ENCODE assay signal across 8 mouse cellular contexts in genomic region chr1:134096264-134096934, GRCm38 (mm10). TPM values are rescaled to one million over a fixed set of nuclear protein-coding genes. Genes with fewer than 3 reads are reported as not detected.
DNase-seq lines count a peak whose midpoint lies in the region; ATAC-seq and TF ChIP-seq lines count a peak whose summit lies in the region.
"Had no signal": no experiment of that assay in that cellular context is flagged by ENCODE, and none has a peak within 500 bp of the region (broad histone marks: within the 10 kb centered on the region; RNA-seq: fewer than 3 reads in every experiment).

No protein-coding gene starts in this region.

- no peak overlapping the region for H3K4me3 ChIP-seq in liver, embryonic 11.5 days (ENCODE audit: low read depth, low read length)
- no peak overlapping the region for H3K4me3 ChIP-seq in embryonic facial prominence, embryonic 14.5 days (ENCODE audit: low read depth, low read length)
- no peak overlapping the region for H3K4me3 ChIP-seq in liver, postnatal 0 days (ENCODE audit: low read depth, low read length)
- no peak overlapping the region for H3K4me3 ChIP-seq in neural tube, embryonic 15.5 days (replicated peaks)

- H3K9me3 ChIP-seq in liver, embryonic 11.5 days (ENCODE audit: control insufficient read depth, low read length), result no peaks in the 10 kb centered on the region
- no peaks in the 10 kb centered on the region for H3K9me3 ChIP-seq in embryonic facial prominence, embryonic 14.5 days (ENCODE audit: control insufficient read depth, low read length)
- H3K9me3 ChIP-seq in liver, postnatal 0 days (ENCODE audit: low read length), result no peaks in the 10 kb centered on the region
- no peaks in the 10 kb centered on the region for H3K9me3 ChIP-seq in neural tube, embryonic 15.5 days (replicated peaks)

- H3K27ac ChIP-seq in liver, embryonic 11.5 days (ENCODE audit: low read depth, low read length), result no peak overlapping the region
- peak overlapping the region; percentile 82 for H3K27ac ChIP-seq in embryonic facial prominence, embryonic 14.5 days (replicated peaks; ENCODE audit: low read depth, low read length)
- peak overlapping the region; percentile 99 for H3K27ac ChIP-seq in liver, postnatal 0 days (ENCODE audit: low read depth)
- peak overlapping the region; percentile 78 for H3K27ac ChIP-seq in neural tube, embryonic 15.5 days (replicated peaks)

- DNase-seq in liver, result peak; percentile 64
- DNase-seq in liver, embryonic 11.5 days (ENCODE audit: low spot score), result no peak
- DNase-seq in embryonic facial prominence, embryonic 14.5 days (ENCODE audit: low spot score), result peak; percentile 92
- peak; percentile 56 to 75 for DNase-seq in heart, postnatal 10 days
- no peak for DNase-seq in liver, postnatal 0 days

- TF ChIP-seq EP300 in liver, postnatal 0 days (IDR thresholded peaks at IDR 0.05; ENCODE audit: low read depth), result no peak

- TF ChIP-seq CTCF in liver, postnatal 0 days (IDR thresholded peaks at IDR 0.05; ENCODE audit: low read depth), result no peak

- H3K4me2 ChIP-seq in liver, embryonic 11.5 days, result no peak overlapping the region
- 0 out of 2 replicates have a peak overlapping the region, but pooled peaks have one; percentile 0 for H3K4me2 ChIP-seq in embryonic facial prominence, embryonic 14.5 days (ENCODE audit: low read depth, low read length)
- peak overlapping the region; percentile 58 for H3K4me2 ChIP-seq in liver, postnatal 0 days (ENCODE audit: low read depth, low read length)
- peak overlapping the region; percentile 5; the same call in 1 of the 2 replicates for H3K4me2 ChIP-seq in neural tube, embryonic 15.5 days

- 71% methylated on average over 14 of the region's 14 CpGs for WGBS in liver, embryonic 11.5 days
- 47% methylated on average over 14 of the region's 14 CpGs for WGBS in embryonic facial prominence, embryonic 14.5 days
- WGBS in liver, postnatal 0 days (ENCODE audit: insufficient replicate concordance), result 58% methylated on average over 14 of the region's 14 CpGs
- WGBS in neural tube, embryonic 15.5 days, result 13% methylated on average over 14 of the region's 14 CpGs

- peaks cover 51% of the 10 kb centered on the region for H3K4me1 ChIP-seq in liver, embryonic 11.5 days (replicated peaks; ENCODE audit: control insufficient read depth, insufficient read depth, low read length)
- peaks cover 59% of the 10 kb centered on the region for H3K4me1 ChIP-seq in embryonic facial prominence, embryonic 14.5 days (ENCODE audit: control insufficient read depth, insufficient read depth, low read length)
- peaks cover 79% of the 10 kb centered on the region for H3K4me1 ChIP-seq in liver, postnatal 0 days (ENCODE audit: insufficient read depth)
- peaks cover 56% of the 10 kb centered on the region for H3K4me1 ChIP-seq in neural tube, embryonic 15.5 days

- ATAC-seq in liver, embryonic 11.5 days (replicated peaks; ENCODE audit: low FRiP score), result no peak
- ATAC-seq in embryonic facial prominence, embryonic 14.5 days (ENCODE audit: low read depth), result peak; percentile 41
- ATAC-seq in liver, postnatal 0 days, result no peak
- peak; percentile 48; the same call in 1 of the 2 replicates for ATAC-seq in neural tube, embryonic 15.5 days (ENCODE audit: low FRiP score)
- no peak for ATAC-seq in inflammation-experienced regulatory T-cells, adult 6 months

- H3K9ac ChIP-seq in liver, embryonic 11.5 days (ENCODE audit: low read depth, low read length), result no peak overlapping the region
- H3K9ac ChIP-seq in embryonic facial prominence, embryonic 14.5 days (ENCODE audit: low read depth, low read length), result 0 out of 2 replicates have a peak overlapping the region, but pooled peaks have one; percentile 22
- H3K9ac ChIP-seq in liver, postnatal 0 days (replicated peaks), result peak overlapping the region; percentile 27; the same call in 1 of the 2 replicates
- H3K9ac ChIP-seq in neural tube, embryonic 15.5 days (replicated peaks), result no peak overlapping the region

- H3K27me3 ChIP-seq in liver, embryonic 11.5 days (replicated peaks; ENCODE audit: control insufficient read depth, insufficient read depth, low read length), result peaks cover 2% of the 10 kb centered on the region; the same call in 1 of the 2 replicates
- H3K27me3 ChIP-seq in embryonic facial prominence, embryonic 14.5 days (replicated peaks; ENCODE audit: control insufficient read depth, insufficient read depth, low read length), result no peaks in the 10 kb centered on the region
- no peaks in the 10 kb centered on the region for H3K27me3 ChIP-seq in liver, postnatal 0 days (ENCODE audit: insufficient read depth, low read length)
- no peaks in the 10 kb centered on the region for H3K27me3 ChIP-seq in neural tube, embryonic 15.5 days (replicated peaks)

- no peaks in the 10 kb centered on the region for H3K36me3 ChIP-seq in liver, embryonic 11.5 days (ENCODE audit: control insufficient read depth, insufficient read depth, low read length)
- no peaks in the 10 kb centered on the region for H3K36me3 ChIP-seq in embryonic facial prominence, embryonic 14.5 days (ENCODE audit: control insufficient read depth, insufficient read depth, low read length)
- H3K36me3 ChIP-seq in liver, postnatal 0 days (replicated peaks; ENCODE audit: insufficient read depth, low read length), result no peaks in the 10 kb centered on the region
- H3K36me3 ChIP-seq in neural tube, embryonic 15.5 days, result no peaks in the 10 kb centered on the region

- intact Hi-C loops in heart, postnatal 10 days (cut with DNase I), result no loop called here

RNA-seq across cellular contexts. Expression of gene Chit1, which starts 14.6 kb away (rescaled TPM):
- not detected in 2 replicates for polyA plus RNA-seq in liver, embryonic 11.5 days (2014; fragmentation: Nextera tagmentation; extraction: Ambion mirVana)
- 0.18 and 0.43 TPM in 2 replicates for polyA plus RNA-seq in embryonic facial prominence, embryonic 14.5 days (2014; fragmentation: Nextera tagmentation; extraction: Ambion mirVana)
- total RNA-seq in heart, postnatal 10 days (2021), result not detected
- polyA plus RNA-seq in liver, postnatal 0 days (2015; fragmentation: Nextera tagmentation; extraction: Ambion mirVana), result 0.26 TPM in 2 replicates
- polyA plus RNA-seq in neural tube, embryonic 15.5 days (2015; fragmentation: Nextera tagmentation; extraction: Ambion mirVana), result 0.87 and 0.89 TPM in 2 replicates
- polyA plus RNA-seq in inflammation-experienced regulatory T-cells, adult 6 months (2017; shearing (Covaris generic)), result not detected
- total RNA-seq: liver, adult 2 months had no signal
- polyA plus RNA-seq: liver, adult 2 months had no signal

RNA-seq across cellular contexts. Expression of gene Btg2, which starts 17.5 kb away (rescaled TPM):
- polyA plus RNA-seq in liver, embryonic 11.5 days (2014; fragmentation: Nextera tagmentation; extraction: Ambion mirVana), result 38.6 and 39.9 TPM in 2 replicates
- 37.9 and 41.3 TPM in 2 replicates for polyA plus RNA-seq in embryonic facial prominence, embryonic 14.5 days (2014; fragmentation: Nextera tagmentation; extraction: Ambion mirVana)
- total RNA-seq in heart, postnatal 10 days (2021), result 10 to 100 TPM; 30.3 to 32.9 TPM
- polyA plus RNA-seq in liver, postnatal 0 days (2015; fragmentation: Nextera tagmentation; extraction: Ambion mirVana), result 60.1 and 62.6 TPM in 2 replicates
- 20.6 and 29.3 TPM in 2 replicates for polyA plus RNA-seq in neural tube, embryonic 15.5 days (2015; fragmentation: Nextera tagmentation; extraction: Ambion mirVana)
- 100 to 1,000 TPM; 168 to 251 (median 221) TPM for polyA plus RNA-seq in inflammation-experienced regulatory T-cells, adult 6 months (2017; shearing (Covaris generic))

RNA-seq across cellular contexts. Expression of gene Fmod, which starts 59.3 kb away (rescaled TPM):
- 2.7 and 3.9 TPM in 2 replicates for polyA plus RNA-seq in liver, embryonic 11.5 days (2014; fragmentation: Nextera tagmentation; extraction: Ambion mirVana)
- polyA plus RNA-seq in embryonic facial prominence, embryonic 14.5 days (2014; fragmentation: Nextera tagmentation; extraction: Ambion mirVana), result 40.8 and 44.2 TPM in 2 replicates
- 10 to 100 TPM; 18.1 to 25.8 TPM for total RNA-seq in heart, postnatal 10 days (2021)
- 1.6 TPM in 2 replicates for polyA plus RNA-seq in liver, postnatal 0 days (2015; fragmentation: Nextera tagmentation; extraction: Ambion mirVana)
- 14.5 and 14.6 TPM in 2 replicates for polyA plus RNA-seq in neural tube, embryonic 15.5 days (2015; fragmentation: Nextera tagmentation; extraction: Ambion mirVana)
- polyA plus RNA-seq in inflammation-experienced regulatory T-cells, adult 6 months (2017; shearing (Covaris generic)), result not detected

Comparison
In these comparisons a context has a peak if more than half of its experiments do, and no peak if none do; other contexts are left out.
1. DNase-seq: peak in liver (single experiment), embryonic facial prominence, embryonic 14.5 days (single experiment) and heart, postnatal 10 days (2 of 2); none in liver, embryonic 11.5 days (single experiment) and liver, postnatal 0 days (single experiment).
2. H3K9ac ChIP-seq: peak in embryonic facial prominence, embryonic 14.5 days (single experiment) and liver, postnatal 0 days (single experiment); none in liver, embryonic 11.5 days (single experiment) and neural tube, embryonic 15.5 days (single experiment).
3. ATAC-seq: peak in embryonic facial prominence, embryonic 14.5 days (single experiment) and neural tube, embryonic 15.5 days (single experiment); none in liver, embryonic 11.5 days (single experiment), liver, postnatal 0 days (single experiment) and inflammation-experienced regulatory T-cells, adult 6 months (single experiment).